Mouse (Mus musculus): ENCODE data around the gene Stk33. TPM values are rescaled to one million over a fixed set of nuclear protein-coding genes. Genes with fewer than 3 reads are reported as not detected.

Gene Stk33
- polyA plus RNA-seq, 1 experiment from 2014 or later: 0.46 TPM

- no peak overlapping the region for H3K27ac ChIP-seq (ENCODE audit: low read depth, low read length)
- WGBS: 52% methylated on average over 5 of the region's 5 CpGs
- TF ChIP-seq CTCF (IDR thresholded peaks at IDR 0.05; ENCODE audit: low read depth): no peak
- no peaks in the 10 kb centered on the region for H3K9me3 ChIP-seq (ENCODE audit: control insufficient read depth)
- peaks cover 8% of the 10 kb centered on the region; the same call in 1 of the 2 replicates for H3K4me1 ChIP-seq (replicated peaks; ENCODE audit: control insufficient read depth, insufficient read depth, low read length)
- H3K27me3 ChIP-seq (replicated peaks; ENCODE audit: control insufficient read depth, insufficient read depth, low read length): peaks cover 10% of the 10 kb centered on the region; the same call in 1 of the 2 replicates
- H3K36me3 ChIP-seq (ENCODE audit: control insufficient read depth, insufficient read depth): no peaks in the 10 kb centered on the region
- no peak overlapping the region for H3K4me3 ChIP-seq (ENCODE audit: low read depth, low read length)
- H3K4me2 ChIP-seq (replicated peaks; ENCODE audit: low read depth): no peak overlapping the region
- no peak for ATAC-seq
- no peak overlapping the region for H3K9ac ChIP-seq (ENCODE audit: low read depth, low read length)
Measured at GRCm38 (mm10) chr7:109442739-109443138, 3.9 kb upstream of the Stk33 start.

GRCm38 (mm10) chr7:109440697-109441269 lies 1.9 kb upstream of the Stk33 start:
- 75% methylated on average over 9 of the region's 9 CpGs for WGBS
- ATAC-seq: no peak

GRCm38 (mm10) chr7:109424422-109425159 lies 14.3 kb downstream of the Stk33 start:
- Histone ChIP-seq H3K27me3 (replicated peaks; ENCODE audit: control insufficient read depth, insufficient read depth, low read length) (no peaks in the 10 kb centered on the region), H3K9ac (ENCODE audit: low read depth, low read length) (no peak overlapping the region), H3K4me3 (ENCODE audit: low read depth, low read length) (no peak overlapping the region), H3K4me2 (replicated peaks; ENCODE audit: low read depth) (no peak overlapping the region), H3K27ac (ENCODE audit: low read depth, low read length) (no peak overlapping the region), H3K36me3 (ENCODE audit: control insufficient read depth, insufficient read depth) (no peaks in the 10 kb centered on the region), H3K9me3 (ENCODE audit: control insufficient read depth) (no peaks in the 10 kb centered on the region), H3K4me1 (replicated peaks; ENCODE audit: control insufficient read depth, insufficient read depth, low read length) (no peaks in the 10 kb centered on the region)
- peak; percentile 73 for TF ChIP-seq CTCF (IDR thresholded peaks at IDR 0.05; ENCODE audit: low read depth)
- WGBS: 42% methylated on average over 3 of the region's 3 CpGs
- no peak for ATAC-seq

More at GRCm38 (mm10) chr7:109440697-109441269, 1.9 kb upstream of the Stk33 start:
- Histone ChIP-seq H3K27ac (ENCODE audit: low read depth, low read length) (no peak overlapping the region), H3K9ac (ENCODE audit: low read depth, low read length) (no peak overlapping the region), H3K4me2 (replicated peaks; ENCODE audit: low read depth) (no peak overlapping the region), H3K4me3 (ENCODE audit: low read depth, low read length) (no peak overlapping the region), H3K27me3 (replicated peaks; ENCODE audit: control insufficient read depth, insufficient read depth, low read length) (peaks cover 10% of the 10 kb centered on the region; the same call in 1 of the 2 replicates), H3K36me3 (ENCODE audit: control insufficient read depth, insufficient read depth) (no peaks in the 10 kb centered on the region), H3K4me1 (replicated peaks; ENCODE audit: control insufficient read depth, insufficient read depth, low read length) (peaks cover 8% of the 10 kb centered on the region; the same call in 1 of the 2 replicates), H3K9me3 (ENCODE audit: control insufficient read depth) (no peaks in the 10 kb centered on the region)
- peak; percentile 48 for TF ChIP-seq CTCF (IDR thresholded peaks at IDR 0.05; ENCODE audit: low read depth)

GRCm38 (mm10) chr7:109422803-109423202 lies 16.1 kb downstream of the Stk33 start:
- H3K4me1 ChIP-seq (replicated peaks; ENCODE audit: control insufficient read depth, insufficient read depth, low read length): no peaks in the 10 kb centered on the region
- TF ChIP-seq CTCF (IDR thresholded peaks at IDR 0.05; ENCODE audit: low read depth): no peak
- WGBS: 66% methylated on average over 8 of the region's 8 CpGs

GRCm38 (mm10) chr7:109405491-109405890 lies 33.4 kb downstream of the Stk33 start:
- ATAC-seq: no peak
- H3K27me3 ChIP-seq (replicated peaks; ENCODE audit: control insufficient read depth, insufficient read depth, low read length): no peaks in the 10 kb centered on the region
- TF ChIP-seq CTCF (IDR thresholded peaks at IDR 0.05; ENCODE audit: low read depth): no peak
- no peak overlapping the region for H3K27ac ChIP-seq (ENCODE audit: low read depth, low read length)
- H3K4me2 ChIP-seq (replicated peaks; ENCODE audit: low read depth): no peak overlapping the region
- H3K4me1 ChIP-seq (replicated peaks; ENCODE audit: control insufficient read depth, insufficient read depth, low read length): no peaks in the 10 kb centered on the region
- no peaks in the 10 kb centered on the region for H3K9me3 ChIP-seq (ENCODE audit: control insufficient read depth)
- WGBS: 69% methylated on average over 7 of the region's 7 CpGs
- H3K36me3 ChIP-seq (ENCODE audit: control insufficient read depth, insufficient read depth): no peaks in the 10 kb centered on the region
- H3K9ac ChIP-seq (ENCODE audit: low read depth, low read length): no peak overlapping the region
- no peak overlapping the region for H3K4me3 ChIP-seq (ENCODE audit: low read depth, low read length)

More at GRCm38 (mm10) chr7:109422803-109423202, 16.1 kb downstream of the Stk33 start:
- Histone ChIP-seq H3K27ac (ENCODE audit: low read depth, low read length) (no peak overlapping the region), H3K36me3 (ENCODE audit: control insufficient read depth, insufficient read depth) (no peaks in the 10 kb centered on the region), H3K4me2 (replicated peaks; ENCODE audit: low read depth) (no peak overlapping the region), H3K9ac (ENCODE audit: low read depth, low read length) (no peak overlapping the region), H3K9me3 (ENCODE audit: control insufficient read depth) (no peaks in the 10 kb centered on the region), H3K4me3 (ENCODE audit: low read depth, low read length) (no peak overlapping the region), H3K27me3 (replicated peaks; ENCODE audit: control insufficient read depth, insufficient read depth, low read length) (no peaks in the 10 kb centered on the region)
- no peak for ATAC-seq

GRCm38 (mm10) chr7:109399299-109399698 lies 39.6 kb downstream of the Stk33 start:
- no peak for TF ChIP-seq CTCF (IDR thresholded peaks at IDR 0.05; ENCODE audit: low read depth)
- H3K4me1 ChIP-seq (replicated peaks; ENCODE audit: control insufficient read depth, insufficient read depth, low read length): no peaks in the 10 kb centered on the region
- H3K9me3 ChIP-seq (ENCODE audit: control insufficient read depth): no peaks in the 10 kb centered on the region
- no peaks in the 10 kb centered on the region for H3K27me3 ChIP-seq (replicated peaks; ENCODE audit: control insufficient read depth, insufficient read depth, low read length)
- H3K4me3 ChIP-seq (ENCODE audit: low read depth, low read length): no peak overlapping the region
- ATAC-seq: no peak
- no peak overlapping the region for H3K9ac ChIP-seq (ENCODE audit: low read depth, low read length)
- H3K4me2 ChIP-seq (replicated peaks; ENCODE audit: low read depth): no peak overlapping the region
- H3K27ac ChIP-seq (ENCODE audit: low read depth, low read length): no peak overlapping the region
- H3K36me3 ChIP-seq (ENCODE audit: control insufficient read depth, insufficient read depth): no peaks in the 10 kb centered on the region
- WGBS: 59% methylated on average over 3 of the region's 3 CpGs
